8 mouse cellular contexts compared by ENCODE assay signal in genomic region chr6:87042004-87042336, GRCm38 (mm10). TPM values are rescaled to one million over a fixed set of nuclear protein-coding genes. Genes with fewer than 3 reads are reported as not detected.
DNase-seq lines count a peak whose midpoint lies in the region; ATAC-seq and TF ChIP-seq lines count a peak whose summit lies in the region.

No protein-coding gene starts in this region.

- no peaks in the 10 kb centered on the region for H3K27me3 ChIP-seq in heart, embryonic 15.5 days
- H3K27me3 ChIP-seq in forebrain, embryonic 16.5 days (replicated peaks; ENCODE audit: control insufficient read depth, insufficient read depth, low read length): no peaks in the 10 kb centered on the region
- no peaks in the 10 kb centered on the region for H3K27me3 ChIP-seq in liver, embryonic 16.5 days (ENCODE audit: control insufficient read depth, insufficient read depth, low read depth, low read length)

- WGBS in heart, embryonic 15.5 days: under 1% methylated on average over 11 of the region's 11 CpGs
- WGBS in forebrain, embryonic 16.5 days: under 1% methylated on average over 11 of the region's 11 CpGs
- under 1% methylated on average over 11 of the region's 11 CpGs for WGBS in liver, embryonic 16.5 days (ENCODE audit: insufficient replicate concordance)

- ATAC-seq in heart, embryonic 15.5 days (replicated peaks; ENCODE audit: insufficient number of reproducible peaks, insufficient read depth, low FRiP score, low read depth): no peak
- peak; percentile 3; the same call in 1 of the 2 replicates for ATAC-seq in forebrain, embryonic 16.5 days
- ATAC-seq in liver, embryonic 16.5 days (ENCODE audit: low read depth): no peak

- no peaks in the 10 kb centered on the region for H3K36me3 ChIP-seq in heart, embryonic 15.5 days
- no peaks in the 10 kb centered on the region for H3K36me3 ChIP-seq in ES-E14 (ENCODE audit: control insufficient read depth, insufficient read depth, low read length, poor library complexity, severe bottlenecking)
- H3K36me3 ChIP-seq in forebrain, embryonic 16.5 days (ENCODE audit: control insufficient read depth, insufficient read depth): no peaks in the 10 kb centered on the region
- no peaks in the 10 kb centered on the region for H3K36me3 ChIP-seq in liver, embryonic 16.5 days (ENCODE audit: control insufficient read depth, insufficient read depth)

- H3K4me1 ChIP-seq in heart, embryonic 15.5 days (replicated peaks): peaks cover 16% of the 10 kb centered on the region
- 0 out of 4 replicates have a peak, but pooled peaks cover 0 to 1% of the 10 kb centered on the region in 2 experiments for H3K4me1 ChIP-seq in ES-E14 (ENCODE audit: control insufficient read depth in 2 of 2, insufficient read depth in 2 of 2, low read length in 2 of 2, poor library complexity in 1 of 2)
- H3K4me1 ChIP-seq in forebrain, embryonic 16.5 days (replicated peaks; ENCODE audit: control insufficient read depth, insufficient read depth, low read length): peaks cover 10% of the 10 kb centered on the region
- peaks cover 19% of the 10 kb centered on the region for H3K4me1 ChIP-seq in liver, embryonic 16.5 days (ENCODE audit: control insufficient read depth, low read depth, low read length)

- in situ Hi-C loops in ES-E14 (cut with MboI; ENCODE audit: low sequenced_read_pairs in 2 of 2, unreplicated experiment in 2 of 2): no loop called here

- peak overlapping the region; percentile 75 for H3K4me2 ChIP-seq in heart, embryonic 15.5 days
- H3K4me2 ChIP-seq in forebrain, embryonic 16.5 days (ENCODE audit: low read length): peak overlapping the region; percentile 57
- H3K4me2 ChIP-seq in liver, embryonic 16.5 days (ENCODE audit: low read depth, low read length): peak overlapping the region; percentile 95

- no peak for DNase-seq in heart, adult 11 months
- DNase-seq in ES-E14 (ENCODE audit: low read depth, low spot score): no peak
- DNase-seq in urinary bladder, postnatal 25 days (ENCODE audit: low spot score): no peak
- DNase-seq in left cerebral cortex, adult 8-10 months (ENCODE audit: low spot score in 2 of 2): no peak
- no peak for DNase-seq in thymus, postnatal 25 days

- peak overlapping the region; percentile 85 for H3K9ac ChIP-seq in heart, embryonic 15.5 days
- H3K9ac ChIP-seq in ES-E14 (ENCODE audit: insufficient read depth, low read depth, low read length, poor library complexity, severe bottlenecking): peak overlapping the region; percentile 89
- H3K9ac ChIP-seq in forebrain, embryonic 16.5 days (replicated peaks; ENCODE audit: low read depth, low read length): peak overlapping the region; percentile 90
- H3K9ac ChIP-seq in liver, embryonic 16.5 days (ENCODE audit: low read depth, low read length): peak overlapping the region; percentile 95

- no peaks in the 10 kb centered on the region for H3K9me3 ChIP-seq in heart, embryonic 15.5 days (replicated peaks)
- H3K9me3 ChIP-seq in ES-E14 (ENCODE audit: control insufficient read depth, insufficient read depth, low read depth, low read length): no peaks in the 10 kb centered on the region
- no peaks in the 10 kb centered on the region; the same call in 1 of the 2 replicates for H3K9me3 ChIP-seq in forebrain, embryonic 16.5 days (ENCODE audit: control insufficient read depth, low read length)
- H3K9me3 ChIP-seq in liver, embryonic 16.5 days (replicated peaks; ENCODE audit: control insufficient read depth, low read length): no peaks in the 10 kb centered on the region

- H3K4me3 ChIP-seq in heart, embryonic 15.5 days: peak overlapping the region; percentile 73
- peak overlapping the region; percentile 68 to 79 for H3K4me3 ChIP-seq in ES-E14 (ENCODE audit: insufficient read depth in 1 of 2, low read depth in 1 of 2, low read length in 2 of 2, poor library complexity in 1 of 2, severe bottlenecking in 1 of 2)
- H3K4me3 ChIP-seq in forebrain, embryonic 16.5 days (replicated peaks; ENCODE audit: low read length): peak overlapping the region; percentile 80
- H3K4me3 ChIP-seq in liver, embryonic 16.5 days (ENCODE audit: low read depth, low read length): peak overlapping the region; percentile 86

- H3K27ac ChIP-seq in heart, embryonic 15.5 days: peak overlapping the region; percentile 100
- peak overlapping the region; percentile 84; the same call in 1 of the 2 replicates for H3K27ac ChIP-seq in ES-E14 (ENCODE audit: insufficient read depth, low read depth, low read length, poor library complexity, severe bottlenecking)
- peak overlapping the region; percentile 93 for H3K27ac ChIP-seq in forebrain, embryonic 16.5 days (ENCODE audit: low read length)
- H3K27ac ChIP-seq in liver, embryonic 16.5 days (ENCODE audit: low read length): peak overlapping the region; percentile 95

TF ChIP-seq in ES-E14, 5 proteins besides CTCF, POLR2A, EP300 and RAD21:
- no peak for TF ChIP-seq ZNF384 (IDR thresholded peaks at IDR 0.05; ENCODE audit: low read depth, low read length)

RNA-seq across cellular contexts. Expression of gene Gfpt1, which starts 0.7 kb away (rescaled TPM):
- polyA plus RNA-seq in heart, embryonic 15.5 days (2015; fragmentation: Nextera tagmentation; extraction: Ambion mirVana): 8.6 and 9.7 TPM in 2 replicates
- total RNA-seq in ES-E14 (2012; rRNA removed): 11.3 and 16.6 TPM in 2 replicates
- polyA plus RNA-seq in forebrain, embryonic 16.5 days (2015; fragmentation: Nextera tagmentation; extraction: Ambion mirVana): 22.6 and 25.1 TPM in 2 replicates
- polyA plus RNA-seq in liver, embryonic 16.5 days (2015; fragmentation: Nextera tagmentation; extraction: Ambion mirVana): 6.2 and 6.7 TPM in 2 replicates
- total RNA-seq in left cerebral cortex, adult 8-10 months (2022): 10 to 100 TPM; 45.1 to 59.7 (median 50.4) TPM

RNA-seq across cellular contexts. Expression of gene Nfu1, which starts 32.9 kb away (rescaled TPM):
- polyA plus RNA-seq in heart, embryonic 15.5 days (2015; fragmentation: Nextera tagmentation; extraction: Ambion mirVana): 90.5 and 97.4 TPM in 2 replicates
- total RNA-seq in ES-E14 (2012; rRNA removed): 105 and 113 TPM in 2 replicates
- 99.2 and 109 TPM in 2 replicates for polyA plus RNA-seq in forebrain, embryonic 16.5 days (2015; fragmentation: Nextera tagmentation; extraction: Ambion mirVana)
- 40.9 and 44.0 TPM in 2 replicates for polyA plus RNA-seq in liver, embryonic 16.5 days (2015; fragmentation: Nextera tagmentation; extraction: Ambion mirVana)
- 10 to 100 TPM; 59.1 to 74.9 (median 67.6) TPM for total RNA-seq in left cerebral cortex, adult 8-10 months (2022)
